Mouse (Mus musculus) lung, postnatal 0 days (tissue): ENCODE results near the gene Fcrl5. TPM values are rescaled to one million over a fixed set of nuclear protein-coding genes. Genes with fewer than 3 reads are reported as not detected.
A peak's percentile ranks its signal among the peaks of the same experiment; 100 is the strongest.

ENCODE experiments used
- ATAC-seq: fragments of 200-750 bp; cut with Nextera tagmentation; 2 replicates; pipeline ENCODE4 v1.8.0; 2017; ENCODE audit warnings: moderate library complexity
- DNase-seq: peaks from one replicate; pipeline ENCODE4 v3.0.0-alpha.2; 2016; ENCODE audit warnings: low spot score
- H3K27ac ChIP-seq: fragments of 300-500 bp; sonication (generic); 2 replicates; pipeline ENCODE4 v1.5.1; 2014; ENCODE audit warnings: antibody characterized with exemption, mild to moderate bottlenecking, low read length, mixed read lengths
- H3K27me3 ChIP-seq: fragments of 300-500 bp; sonication (generic); replicated peaks from 2 replicates; pipeline ENCODE4 v1.6.1; 2014; ENCODE audit warnings: low read length, mixed read lengths; ENCODE audit not compliant: insufficient read depth
- H3K36me3 ChIP-seq: fragments of 300-500 bp; sonication (generic); 2 replicates; pipeline ENCODE4 v1.6.1; 2014; ENCODE audit warnings: low read length, mixed read lengths; ENCODE audit not compliant: insufficient read depth
- H3K4me1 ChIP-seq: fragments of 300-500 bp; sonication (generic); 2 replicates; pipeline ENCODE4 v1.6.1; 2014; ENCODE audit warnings: antibody characterized with exemption, low read depth, low read length, mixed read lengths; ENCODE audit not compliant: insufficient read depth
- H3K4me2 ChIP-seq: fragments of 300-500 bp; sonication (generic); replicated peaks from 2 replicates; pipeline ENCODE4 v1.6.1; 2014; ENCODE audit warnings: low read depth, mild to moderate bottlenecking, low read length, moderate library complexity, mixed read lengths
- H3K4me3 ChIP-seq: fragments of 300-500 bp; sonication (generic); 2 replicates; pipeline ENCODE4 v1.5.1; 2014; ENCODE audit warnings: low read depth, low read length
- H3K9ac ChIP-seq: fragments of 300-500 bp; sonication (generic); replicated peaks from 2 replicates; pipeline ENCODE4 v1.6.1; 2014; ENCODE audit warnings: low read depth, mild to moderate bottlenecking
- H3K9me3 ChIP-seq: fragments of 300-500 bp; sonication (generic); 2 replicates; pipeline ENCODE4 v1.6.1; 2016; ENCODE audit warnings: low read length, mixed read lengths
- CTCF ChIP-seq: IDR thresholded peaks from 2 replicates; pipeline ENCODE4 v1.5.1; 2016; ENCODE audit warnings: antibody characterized with exemption, mild to moderate bottlenecking
- EP300 ChIP-seq: IDR thresholded peaks from 2 replicates; pipeline ENCODE4 v1.6.1; 2016; ENCODE audit warnings: antibody characterized with exemption, mild to moderate bottlenecking, control low read depth
- WGBS: fragments of 180-500 bp; shearing (Covaris S2); extraction: QIAGEN DNeasy Blood & Tissue Kit; methylation state at CpG from one replicate; pipeline ENCODE4 v1.1.7; 2014; 5-methylcytosine and 5-hydroxymethylcytosine counted together
- polyA plus RNA-seq: library from polyadenylated mRNA; unstranded; fragments of >200 nt; fragmentation: Nextera tagmentation; extraction: Ambion mirVana; gene quantifications from 2 replicates; pipeline ENCODE4 v1.2.1, GENCODE M21; 2015

Fcrl5 gene
- polyA plus RNA-seq, 1 experiment from 2014 or later, result not detected

DNA sequence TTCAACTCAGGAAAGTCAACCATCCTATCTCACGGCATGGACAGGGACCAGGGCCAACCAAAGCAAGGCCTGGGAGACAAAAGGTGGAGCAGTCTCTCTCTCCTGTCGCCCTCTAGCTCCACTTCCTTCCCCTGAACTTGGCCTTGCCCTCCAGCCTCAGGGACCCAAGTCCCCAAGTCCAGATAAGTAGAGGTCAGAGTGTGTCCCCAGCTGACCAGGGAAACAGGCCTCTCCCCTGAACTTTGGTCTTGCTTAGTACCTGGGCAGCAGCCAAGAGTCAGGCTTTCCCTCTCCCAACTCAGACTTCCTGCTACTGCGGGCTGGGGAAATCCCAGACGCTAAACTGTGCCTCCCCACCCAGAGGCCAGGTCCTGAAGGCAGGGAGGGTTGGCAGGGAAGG lies 73.5 kb downstream of the Fcrl5 start:
- ATAC-seq (peak; percentile 27), DNase-seq (peak; percentile 67)
- Histone ChIP-seq H3K27me3 (no peaks in the 10 kb centered on the region), H3K4me3 (no peak overlapping the region), H3K4me1 (peaks cover 7% of the 10 kb centered on the region; the same call in 1 of the 2 replicates), H3K9ac (no peak overlapping the region), H3K4me2 (no peak overlapping the region), H3K9me3 (no peaks in the 10 kb centered on the region), H3K36me3 (no peaks in the 10 kb centered on the region), H3K27ac (no peak overlapping the region)
- TF ChIP-seq EP300 (no peak), CTCF (no peak)
- WGBS, result 22% methylated on average over 4 of the region's 4 CpGs

DNA sequence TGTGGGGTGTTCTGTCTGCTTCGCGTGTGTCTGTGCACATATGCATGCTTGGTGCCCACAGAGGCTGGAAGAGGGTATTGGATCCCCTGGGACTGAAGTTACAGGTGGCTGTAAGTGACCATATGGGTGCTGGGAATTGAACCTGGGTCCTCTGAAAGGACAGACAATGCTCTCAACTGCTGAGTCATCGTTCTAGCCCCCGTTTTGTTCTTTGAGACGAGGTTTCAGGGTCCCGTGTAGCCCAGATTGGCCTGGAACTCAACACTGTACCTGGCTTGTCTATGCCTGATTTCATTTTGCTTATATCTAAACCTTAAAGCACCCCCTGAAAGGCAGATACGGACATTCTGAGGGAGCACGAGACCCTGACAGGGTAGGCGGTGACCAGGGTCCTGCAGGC lies 75.3 kb downstream of the Fcrl5 start:
- TF ChIP-seq CTCF (no peak), EP300 (no peak)
- Histone ChIP-seq H3K4me2 (no peak overlapping the region), H3K9ac (no peak overlapping the region), H3K9me3 (no peaks in the 10 kb centered on the region), H3K27me3 (no peaks in the 10 kb centered on the region), H3K27ac (no peak overlapping the region), H3K36me3 (no peaks in the 10 kb centered on the region), H3K4me3 (no peak overlapping the region), H3K4me1 (peaks cover 7% of the 10 kb centered on the region; the same call in 1 of the 2 replicates)
- 86% methylated on average over 9 of the region's 9 CpGs for WGBS
- no peak for DNase-seq
- ATAC-seq, result no peak

- ATAC-seq, result peak; percentile 20; the same call in 1 of the 2 replicates
- Histone ChIP-seq H3K4me1 (peaks cover 7% of the 10 kb centered on the region; the same call in 1 of the 2 replicates), H3K27me3 (no peaks in the 10 kb centered on the region), H3K36me3 (no peaks in the 10 kb centered on the region), H3K27ac (no peak overlapping the region), H3K9me3 (no peaks in the 10 kb centered on the region), H3K9ac (no peak overlapping the region), H3K4me2 (no peak overlapping the region), H3K4me3 (no peak overlapping the region)
- WGBS, result 19% methylated on average over 16 of the region's 16 CpGs
- TF ChIP-seq EP300 (no peak), CTCF (no peak)
- peak; percentile 50 for DNase-seq
These were observed 76.6 kb downstream of the Fcrl5 start for GRCm38 (mm10) chr3:87511971-87512765.

- H3K27ac ChIP-seq, result no peak overlapping the region
- peaks cover 3% of the 10 kb centered on the region; the same call in 1 of the 2 replicates for H3K4me1 ChIP-seq
- WGBS, result 25% methylated on average over 13 of the region's 13 CpGs
- TF ChIP-seq CTCF, result no peak
- 0 out of 2 replicates have a peak, but pooled peaks have one; percentile 12 for TF ChIP-seq EP300
- H3K27me3 ChIP-seq, result no peaks in the 10 kb centered on the region
- no peaks in the 10 kb centered on the region for H3K9me3 ChIP-seq
- DNase-seq (peak; percentile 68), ATAC-seq (peak; percentile 79)
- no peaks in the 10 kb centered on the region for H3K36me3 ChIP-seq
- peak overlapping the region; percentile 38 for H3K4me2 ChIP-seq
- H3K9ac ChIP-seq, result no peak overlapping the region
- no peak overlapping the region for H3K4me3 ChIP-seq
These were observed 80.1 kb downstream of the Fcrl5 start for GRCm38 (mm10) chr3:87515567-87516081.

DNA sequence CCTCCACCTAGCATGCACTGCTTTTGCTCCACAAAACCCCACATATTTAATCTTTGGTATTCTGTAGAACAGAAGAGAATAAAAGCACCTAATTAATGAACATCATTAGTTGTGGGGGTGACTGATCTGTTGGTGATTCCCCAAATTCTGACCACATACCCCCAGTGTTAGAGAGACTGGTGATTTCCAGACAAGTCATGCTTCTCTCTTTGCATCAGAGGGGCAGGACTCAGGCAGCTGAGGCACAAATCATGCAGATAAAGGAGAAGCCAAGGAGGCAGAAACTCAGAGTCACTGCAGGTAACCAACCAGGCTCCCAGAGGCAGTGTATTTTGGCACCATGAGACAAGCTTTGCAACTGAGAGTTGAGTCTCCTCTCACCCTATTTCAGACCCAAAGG lies 82.9 kb downstream of the Fcrl5 start:
- no peaks in the 10 kb centered on the region for H3K9me3 ChIP-seq
- no peak overlapping the region for H3K9ac ChIP-seq
- DNase-seq (no peak), ATAC-seq (no peak)
- H3K36me3 ChIP-seq, result no peaks in the 10 kb centered on the region
- H3K4me3 ChIP-seq, result no peak overlapping the region
- TF ChIP-seq EP300, result no peak
- no peak for TF ChIP-seq CTCF
- no peaks in the 10 kb centered on the region for H3K27me3 ChIP-seq
- no peak overlapping the region for H3K4me2 ChIP-seq
- no peaks in the 10 kb centered on the region for H3K4me1 ChIP-seq
- no peak overlapping the region for H3K27ac ChIP-seq

- Histone ChIP-seq H3K36me3 (no peaks in the 10 kb centered on the region), H3K27me3 (no peaks in the 10 kb centered on the region), H3K4me1 (no peaks in the 10 kb centered on the region), H3K4me3 (no peak overlapping the region), H3K9ac (no peak overlapping the region), H3K4me2 (no peak overlapping the region), H3K27ac (no peak overlapping the region), H3K9me3 (no peaks in the 10 kb centered on the region)
- WGBS, result 55% methylated on average over 4 of the region's 4 CpGs
- TF ChIP-seq CTCF, result no peak
- TF ChIP-seq EP300, result no peak
- no peak for DNase-seq
- ATAC-seq, result no peak
These were observed 85.6 kb downstream of the Fcrl5 start for GRCm38 (mm10) chr3:87521126-87521525.
